Mouse (Mus musculus) neutrophil, adult 5-6 weeks (primary cell): ENCODE data around the gene Psme1. TPM values are rescaled to one million over a fixed set of nuclear protein-coding genes. Genes with fewer than 3 reads are reported as not detected.

Experiments used
- ATAC-seq: fragments of 151-379, 151-347 bp; 2 replicates; pipeline ENCODE4 v1.8.0; 2017; ENCODE audit warnings: mild to moderate bottlenecking, moderate TSS enrichment; ENCODE audit not compliant: insufficient number of reproducible peaks, poor library complexity, low FRiP score, severe bottlenecking; ENCODE audit errors: extremely low read depth
- total RNA-seq: library from RNA; stranded (forward); fragments of 200-1000 nt; gene quantifications from 2 replicates; pipeline ENCODE4 v1.2.3, GENCODE M21; 2017

Psme1 gene
- total RNA-seq, 1 experiment from 2014 or later: 254 TPM

GRCm38 (mm10) chr14:55629312-55629711, 51.4 kb downstream of the Psme1 start:
- peak; percentile 70 for ATAC-seq

Other genes with a start within 250 kb of the Psme1 start
- 22.9 and 24.1 TPM in 2 replicates for gene Dhrs4, start 99.4 kb upstream of the Psme1 start, total RNA-seq
- gene Carmil3, start 87.5 kb upstream of the Psme1 start, total RNA-seq: 0.74 TPM in 1 of 2 replicates, not detected in the other
- gene Cpne6, start 67.7 kb upstream of the Psme1 start, total RNA-seq: not detected in 2 replicates
- 0.12 TPM in 1 of 2 replicates, not detected in the other for gene Nrl, start 53.1 kb upstream of the Psme1 start, total RNA-seq
- gene Pck2, start 37.9 kb upstream of the Psme1 start, total RNA-seq: 38.6 and 38.8 TPM in 2 replicates
- gene Dcaf11, start 18.1 kb upstream of the Psme1 start, total RNA-seq: 82.2 and 98.6 TPM in 2 replicates
- gene A730061H03Rik, start 17.7 kb upstream of the Psme1 start, total RNA-seq: 6.9 and 9.1 TPM in 2 replicates
- not detected in 2 replicates for gene Fitm1, start 2.5 kb upstream of the Psme1 start, total RNA-seq
- gene Emc9, start 7.2 kb downstream of the Psme1 start, total RNA-seq: 5.0 TPM in 2 replicates
- 164 and 175 TPM in 2 replicates for gene Psme2, start 13.0 kb downstream of the Psme1 start, total RNA-seq
- 73.4 and 82.3 TPM in 2 replicates for gene Rnf31, start 13.6 kb downstream of the Psme1 start, total RNA-seq
- gene Irf9, start 25.4 kb downstream of the Psme1 start, total RNA-seq: 163 and 164 TPM in 2 replicates
- not detected in 2 replicates for gene Rec8, start 39.9 kb downstream of the Psme1 start, total RNA-seq
- 4.2 and 11.3 TPM in 2 replicates for gene Ipo4, start 57.8 kb downstream of the Psme1 start, total RNA-seq
- gene Gm49378, start 59.8 kb downstream of the Psme1 start, total RNA-seq: 2.1 and 2.8 TPM in 2 replicates
- gene Tm9sf1, start 65.7 kb downstream of the Psme1 start, total RNA-seq: 40.7 and 42.5 TPM in 2 replicates
- gene Tssk4, start 72.1 kb downstream of the Psme1 start, total RNA-seq: 0.98 and 2.1 TPM in 2 replicates
- 40.6 and 42.1 TPM in 2 replicates for gene Mdp1, start 82.4 kb downstream of the Psme1 start, total RNA-seq
- 27.5 and 44.8 TPM in 2 replicates for gene Gmpr2, start 93.8 kb downstream of the Psme1 start, total RNA-seq
- 158 and 211 TPM in 2 replicates for gene Nedd8, start 94.0 kb downstream of the Psme1 start, total RNA-seq
- 64.8 and 68.2 TPM in 2 replicates for gene Tinf2, start 103.7 kb downstream of the Psme1 start, total RNA-seq
- 6.9 and 9.5 TPM in 2 replicates for gene Tgm1, start 135.8 kb downstream of the Psme1 start, total RNA-seq
- gene Rabggta, start 144.1 kb downstream of the Psme1 start, total RNA-seq: 27.2 and 36.8 TPM in 2 replicates
- 20.4 and 28.0 TPM in 2 replicates for gene Dhrs1, start 167.6 kb downstream of the Psme1 start, total RNA-seq
- gene Nop9, start 167.6 kb downstream of the Psme1 start, total RNA-seq: 12.1 and 15.8 TPM in 2 replicates
- 0.49 TPM in 1 of 2 replicates, not detected in the other for gene Cideb, start 180.3 kb downstream of the Psme1 start, total RNA-seq
- 0.25 and 0.81 TPM in 2 replicates for gene Ltb4r2, start 183.3 kb downstream of the Psme1 start, total RNA-seq
- 12.9 and 14.6 TPM in 2 replicates for gene Ltb4r1, start 187.8 kb downstream of the Psme1 start, total RNA-seq
- 0.49 TPM in 1 of 2 replicates, not detected in the other for gene Adcy4, start 206.0 kb downstream of the Psme1 start, total RNA-seq
- gene Ripk3, start 210.7 kb downstream of the Psme1 start, total RNA-seq: 17.3 and 30.9 TPM in 2 replicates
- gene Nfatc4, start 245.0 kb downstream of the Psme1 start, total RNA-seq: not detected in 2 replicates